Mouse (Mus musculus) liver, embryonic 14.5 days (tissue): ENCODE data around the gene Taf5.

ENCODE experiments used
- CTCF ChIP-seq: IDR thresholded peaks from 2 replicates; pipeline ENCODE4 v1.5.1; 2016; ENCODE audit warnings: antibody characterized with exemption, low read depth, control low read depth
- EP300 ChIP-seq: IDR thresholded peaks from 2 replicates; pipeline ENCODE4 v1.6.1; 2016; ENCODE audit warnings: antibody characterized with exemption, low read depth

DNA sequence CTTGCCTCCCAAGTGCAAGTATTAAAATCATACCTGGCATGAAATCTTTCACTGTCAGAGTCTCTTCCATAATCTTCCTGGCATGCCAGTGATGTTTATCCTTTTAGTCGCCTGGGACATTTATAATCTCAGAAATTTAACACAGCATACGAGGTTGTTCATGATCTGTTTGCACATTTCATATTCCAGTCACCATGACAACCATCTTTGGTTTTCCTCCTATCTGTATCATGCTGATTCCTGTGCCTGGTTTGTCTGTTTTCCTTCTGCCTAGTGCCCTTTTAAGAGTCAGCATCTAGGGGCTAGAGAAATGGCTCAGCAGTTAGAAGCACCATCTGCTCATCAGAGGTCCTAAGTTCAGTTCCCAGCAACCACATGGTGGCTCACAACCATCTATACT lies 51.1 kb downstream of the Taf5 start:
- TF ChIP-seq CTCF, result no peak
- TF ChIP-seq EP300, result no peak
